Comparison of ENCODE assay signal across 8 mouse cellular contexts in the genomic region with DNA sequence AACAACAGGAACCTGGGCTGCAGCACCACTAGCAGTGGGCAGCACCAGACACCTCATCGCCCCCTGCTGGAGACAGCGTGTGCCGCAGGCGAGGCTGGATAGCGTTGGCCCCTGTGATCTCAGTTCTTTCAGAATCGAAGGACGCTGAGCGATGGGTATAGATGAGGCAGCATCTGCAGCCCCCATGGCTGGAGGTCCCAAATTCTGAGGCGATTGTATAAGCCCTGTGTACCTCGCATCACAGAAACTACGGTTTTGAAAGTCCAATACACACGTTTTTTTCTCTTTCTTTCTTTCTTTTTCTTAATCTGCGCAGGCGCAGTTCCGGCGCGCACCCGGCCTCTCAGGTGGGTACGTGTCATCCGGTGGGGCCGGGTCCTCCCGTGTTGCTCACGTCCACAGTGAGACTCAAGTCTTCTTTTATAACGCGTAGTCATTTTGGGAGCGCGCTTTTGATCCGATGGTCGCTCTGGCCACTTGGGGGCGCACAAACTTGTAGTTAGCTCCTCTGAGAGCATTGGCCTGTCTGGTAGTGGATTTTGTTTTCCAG.
A peak's percentile ranks its signal among the peaks of the same experiment; 100 is the strongest.
DNase-seq lines count a peak whose midpoint lies in the region; ATAC-seq and TF ChIP-seq lines count a peak whose summit lies in the region.

No protein-coding gene starts in this region.

- no peaks in the 10 kb centered on the region for H3K4me1 ChIP-seq in bone marrow, adult 2 months (ENCODE audit: control insufficient read depth, insufficient read depth, low read length)
- no peaks in the 10 kb centered on the region for H3K4me1 ChIP-seq in embryonic facial prominence, embryonic 15.5 days
- no peaks in the 10 kb centered on the region for H3K4me1 ChIP-seq in heart, embryonic 10.5 days
- no peaks in the 10 kb centered on the region for H3K4me1 ChIP-seq in kidney, embryonic 15.5 days

- H3K36me3 ChIP-seq in embryonic facial prominence, embryonic 15.5 days, result no peaks in the 10 kb centered on the region
- H3K36me3 ChIP-seq in heart, embryonic 10.5 days, result no peaks in the 10 kb centered on the region
- H3K36me3 ChIP-seq in kidney, embryonic 15.5 days, result no peaks in the 10 kb centered on the region

- peak; percentile 87 for DNase-seq in 416B (ENCODE audit: low read depth)
- peak; percentile 90 for DNase-seq in heart, embryonic 10.5 days (ENCODE audit: low spot score)
- peak; percentile 87 for DNase-seq in liver
- peak; percentile 83 to 95 for DNase-seq in spleen, postnatal 4 days (ENCODE audit: low spot score in 2 of 2)

- ATAC-seq in embryonic facial prominence, embryonic 15.5 days (ENCODE audit: insufficient number of reproducible peaks, low FRiP score, low TSS enrichment, low read depth), result peak; percentile 85
- peak; percentile 97 for ATAC-seq in kidney, embryonic 15.5 days (replicated peaks; ENCODE audit: low FRiP score)
- peak; percentile 93 for ATAC-seq in monocyte, adult 5-6 weeks (replicated peaks; ENCODE audit: insufficient number of reproducible peaks, low FRiP score, low TSS enrichment, poor library complexity, severe bottlenecking)

- WGBS in bone marrow, adult 2 months, result under 1% methylated on average over 30 of the region's 30 CpGs
- WGBS in embryonic facial prominence, embryonic 15.5 days, result under 1% methylated on average over 30 of the region's 30 CpGs
- WGBS in heart, embryonic 10.5 days, result under 1% methylated on average over 30 of the region's 30 CpGs
- 1% methylated on average over 30 of the region's 30 CpGs for WGBS in kidney, embryonic 15.5 days

- H3K4me3 ChIP-seq in bone marrow, adult 2 months (replicated peaks; ENCODE audit: control insufficient read depth, low read depth, low read length), result peak overlapping the region; percentile 61
- H3K4me3 ChIP-seq in embryonic facial prominence, embryonic 15.5 days (replicated peaks), result peak overlapping the region; percentile 56
- H3K4me3 ChIP-seq in heart, embryonic 10.5 days, result peak overlapping the region; percentile 68
- H3K4me3 ChIP-seq in kidney, embryonic 15.5 days (replicated peaks), result peak overlapping the region; percentile 57

- TF ChIP-seq CTCF in bone marrow, adult 2 months (IDR thresholded peaks at IDR 0.05; ENCODE audit: control insufficient read depth, insufficient read depth, low read length), result peak; percentile 96

- no peak overlapping the region for H3K27ac ChIP-seq in bone marrow, adult 2 months (ENCODE audit: control insufficient read depth, insufficient read depth, low read depth, low read length, poor library complexity)
- no peak overlapping the region for H3K27ac ChIP-seq in embryonic facial prominence, embryonic 15.5 days (replicated peaks)
- H3K27ac ChIP-seq in heart, embryonic 10.5 days, result peak overlapping the region; percentile 85
- no peak overlapping the region for H3K27ac ChIP-seq in kidney, embryonic 15.5 days

- H3K9me3 ChIP-seq in embryonic facial prominence, embryonic 15.5 days (replicated peaks), result no peaks in the 10 kb centered on the region
- no peaks in the 10 kb centered on the region for H3K9me3 ChIP-seq in heart, embryonic 10.5 days
- H3K9me3 ChIP-seq in kidney, embryonic 15.5 days (replicated peaks), result no peaks in the 10 kb centered on the region

- peak overlapping the region; percentile 50 for H3K9ac ChIP-seq in embryonic facial prominence, embryonic 15.5 days
- H3K9ac ChIP-seq in kidney, embryonic 15.5 days, result peak overlapping the region; percentile 42; the same call in 1 of the 2 replicates

- H3K27me3 ChIP-seq in embryonic facial prominence, embryonic 15.5 days, result no peaks in the 10 kb centered on the region
- H3K27me3 ChIP-seq in heart, embryonic 10.5 days (ENCODE audit: insufficient read depth, poor library complexity, severe bottlenecking), result no peaks in the 10 kb centered on the region
- H3K27me3 ChIP-seq in kidney, embryonic 15.5 days, result no peaks in the 10 kb centered on the region

- no peak for TF ChIP-seq POLR2A in bone marrow, adult 2 months (IDR thresholded peaks at IDR 0.05; ENCODE audit: borderline replicate concordance, control insufficient read depth, low read depth, low read length)

- peak overlapping the region; percentile 68 for H3K4me2 ChIP-seq in embryonic facial prominence, embryonic 15.5 days (replicated peaks)
- H3K4me2 ChIP-seq in kidney, embryonic 15.5 days, result peak overlapping the region; percentile 80
